Mouse (Mus musculus) brain, embryonic 14.5 days (tissue): ENCODE data around the gene Gm20662. TPM values are rescaled to one million over a fixed set of nuclear protein-coding genes. Genes with fewer than 3 reads are reported as not detected.

Experiments used
- DNase-seq: peaks from one replicate; pipeline ENCODE4 v3.0.0-alpha.2; 2011; ENCODE audit warnings: low read depth
- CTCF ChIP-seq: fragments of 200-500 bp; IDR thresholded peaks from 2 replicates; pipeline ENCODE4 v1.5.1; 2012; ENCODE audit warnings: inconsistent platforms, mild to moderate bottlenecking, moderate library complexity, borderline replicate concordance; ENCODE audit not compliant: insufficient read depth, insufficient read length; ENCODE audit errors: extremely low read depth
- POLR2A ChIP-seq: fragments of 200-500 bp; IDR thresholded peaks from 2 replicates; pipeline ENCODE4 v1.6.1; 2012; ENCODE audit warnings: mild to moderate bottlenecking, inconsistent platforms, borderline replicate concordance; ENCODE audit not compliant: poor library complexity, insufficient read depth, insufficient read length, severe bottlenecking; ENCODE audit errors: extremely low read depth
- polyA plus RNA-seq: library from polyadenylated mRNA; depleted of rRNA; stranded (reverse); fragments of >200 nt; gene quantifications from 2 replicates; pipeline ENCODE4 v1.2.3, GENCODE M21; 2012

The Gm20662 gene
- polyA plus RNA-seq, 1 experiment: 2.3 TPM

- no peak for TF ChIP-seq CTCF
- no peak for TF ChIP-seq POLR2A
- no peak for DNase-seq
Measured at GRCm38 (mm10) chr9:108032126-108032525, 36.0 kb downstream of the Gm20662 start.

GRCm38 (mm10) chr9:108035331-108036156, 39.4 kb downstream of the Gm20662 start:
- no peak for DNase-seq
- TF ChIP-seq CTCF: no peak
- TF ChIP-seq POLR2A: no peak

- TF ChIP-seq POLR2A (no peak), CTCF (peak; percentile 24; the same call in 1 of the 2 replicates)
- DNase-seq: no peak
Measured at GRCm38 (mm10) chr9:108044751-108045492, 48.8 kb downstream of the Gm20662 start.

- TF ChIP-seq POLR2A (no peak), CTCF (no peak)
- DNase-seq: no peak
Measured at GRCm38 (mm10) chr9:108046582-108046981, 50.4 kb downstream of the Gm20662 start.

- DNase-seq: no peak
- TF ChIP-seq CTCF: no peak
- no peak for TF ChIP-seq POLR2A
Measured at GRCm38 (mm10) chr9:108047601-108048565, 51.7 kb downstream of the Gm20662 start.

- DNase-seq: no peak
- TF ChIP-seq CTCF (no peak), POLR2A (no peak)
Measured at GRCm38 (mm10) chr9:108048566-108048955, 52.4 kb downstream of the Gm20662 start.

- peak; percentile 99 for DNase-seq
- TF ChIP-seq CTCF: no peak
- TF ChIP-seq POLR2A: peak; percentile 28; the same call in 1 of the 2 replicates
Measured at GRCm38 (mm10) chr9:108049016-108049455, 52.9 kb downstream of the Gm20662 start, which contains the start of gene Gmppb. Gene Gmppb, plus strand, starts transcription at chr9:108049242.

- no peak for DNase-seq
Measured at GRCm38 (mm10) chr9:108049561-108050251, 53.6 kb downstream of the Gm20662 start.

GRCm38 (mm10) chr9:108051184-108051930, 55.2 kb downstream of the Gm20662 start:
- DNase-seq: no peak
- TF ChIP-seq CTCF (no peak), POLR2A (no peak)

More at GRCm38 (mm10) chr9:108049561-108050251, 53.6 kb downstream of the Gm20662 start:
- no peak for TF ChIP-seq CTCF
- TF ChIP-seq POLR2A: no peak
